Mouse (Mus musculus) kidney, adult 9 months (tissue): ENCODE data around the gene Tspan10.

Experiments used
- DNase-seq: peaks from one replicate; pipeline ENCODE4 v3.0.0; 2022

The Tspan10 gene

GRCm38 (mm10) chr11:120493911-120494310 is 51.5 kb downstream of the Tspan10 start:
- DNase-seq = no peak
